Mouse (Mus musculus) heart, postnatal 14 days (tissue): ENCODE measurements at regions not wholly inside any gene's neighbourhood (a gene's known extent, or its start where the extent isn't known, plus 50 kb on each side); places are given as distances from the start of the nearest gene placed in this dataset.

Source experiments
- DNase-seq, 2 experiments: peaks; one replicate each; pipeline ENCODE4 v3.0.0; 2021 to 2022
- intact Hi-C: fragments of 180-260 bp; cut with DNase I; formaldehyde crosslinking; loops from one replicate; pipeline ENCODE4 v1.15.1; 2025

DNA sequence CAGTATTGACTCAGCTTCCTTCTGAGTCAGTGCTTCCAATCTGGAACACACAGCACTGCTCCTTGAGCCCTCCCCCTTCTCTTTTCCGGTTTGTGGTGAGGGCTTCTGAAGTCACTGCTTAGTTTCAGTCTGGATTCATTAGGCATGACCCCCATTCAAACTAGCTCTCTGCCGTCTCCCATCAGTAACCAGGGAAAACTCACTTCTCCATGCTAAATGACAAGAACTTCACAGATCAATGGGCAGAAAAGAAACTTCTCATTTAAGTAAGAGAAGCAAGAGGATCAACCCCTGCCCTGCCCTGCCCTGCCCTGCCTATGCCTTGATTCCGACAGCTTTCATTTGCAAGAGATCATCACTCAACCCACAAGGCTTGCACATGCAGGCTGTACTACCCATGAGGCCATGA, 82.9 kb upstream of the Nck2 start:
- DNase-seq, result no peak
- intact Hi-C loops, result no loop called here

DNA sequence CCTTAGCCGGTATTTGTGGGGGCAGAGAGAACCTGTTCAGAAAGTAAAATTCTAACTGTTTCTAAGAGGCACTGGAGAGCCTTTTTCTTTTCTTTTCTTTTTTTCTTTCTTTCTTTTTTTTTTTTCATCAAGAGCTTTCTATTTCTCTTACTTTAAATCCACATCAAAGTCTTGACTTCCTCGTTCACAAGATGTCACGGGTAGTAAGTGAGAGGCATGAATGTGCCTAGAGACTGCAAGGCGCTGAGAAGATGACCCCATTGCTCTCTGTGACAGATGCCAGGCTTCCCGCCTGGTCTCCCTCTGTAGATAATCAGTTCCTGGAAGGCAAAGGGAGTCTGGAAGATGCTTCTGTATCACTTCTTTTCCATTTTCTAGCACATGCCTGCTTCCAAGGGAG, 82.2 kb upstream of the Nck2 start:
- DNase-seq, result no peak
- intact Hi-C loops, result no loop called here

DNA sequence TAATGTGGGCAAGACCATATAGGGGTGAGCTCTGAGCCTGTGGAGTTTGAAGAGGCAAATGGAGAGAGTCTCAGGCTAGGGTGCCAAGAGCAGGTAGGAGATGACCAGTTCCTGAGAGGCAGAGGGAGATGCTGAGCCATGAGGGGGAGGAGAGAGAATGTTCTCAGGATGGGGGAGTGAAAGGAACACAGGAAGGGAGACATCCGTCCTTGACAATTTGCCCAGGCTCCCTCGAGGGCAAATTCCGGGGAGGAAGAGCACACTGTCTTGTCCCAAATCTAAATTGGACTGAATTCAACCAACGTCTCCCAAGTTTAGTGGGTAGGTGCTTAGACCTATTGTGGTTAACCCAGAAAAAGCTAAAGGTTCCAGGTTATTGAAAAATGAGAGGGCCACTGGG, 81.2 kb upstream of the Nck2 start:
- intact Hi-C loops, result no loop called here
- peak in 1 of 2 experiments; percentile 22 for DNase-seq

DNA sequence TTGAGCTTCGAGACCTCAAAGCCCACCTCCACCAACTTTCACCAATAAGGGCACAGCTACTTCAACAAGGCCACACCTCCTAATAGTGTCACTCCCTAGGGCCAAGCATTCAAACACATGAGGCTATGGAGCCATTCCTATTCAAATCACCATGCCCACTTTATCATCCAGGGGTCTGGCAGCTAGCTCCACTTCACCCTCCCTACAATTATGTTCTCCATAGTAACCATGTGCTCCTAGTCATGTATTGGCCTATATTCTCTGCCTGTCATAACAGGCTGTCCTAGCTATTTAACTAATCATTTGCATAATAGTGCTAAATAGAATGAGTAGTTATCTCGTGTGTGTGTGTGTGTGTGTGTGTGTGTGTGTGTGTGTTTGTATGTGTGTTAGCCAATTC, 77.9 kb upstream of the Nck2 start:
- intact Hi-C loops, result no loop called here
- no peak for DNase-seq

DNA sequence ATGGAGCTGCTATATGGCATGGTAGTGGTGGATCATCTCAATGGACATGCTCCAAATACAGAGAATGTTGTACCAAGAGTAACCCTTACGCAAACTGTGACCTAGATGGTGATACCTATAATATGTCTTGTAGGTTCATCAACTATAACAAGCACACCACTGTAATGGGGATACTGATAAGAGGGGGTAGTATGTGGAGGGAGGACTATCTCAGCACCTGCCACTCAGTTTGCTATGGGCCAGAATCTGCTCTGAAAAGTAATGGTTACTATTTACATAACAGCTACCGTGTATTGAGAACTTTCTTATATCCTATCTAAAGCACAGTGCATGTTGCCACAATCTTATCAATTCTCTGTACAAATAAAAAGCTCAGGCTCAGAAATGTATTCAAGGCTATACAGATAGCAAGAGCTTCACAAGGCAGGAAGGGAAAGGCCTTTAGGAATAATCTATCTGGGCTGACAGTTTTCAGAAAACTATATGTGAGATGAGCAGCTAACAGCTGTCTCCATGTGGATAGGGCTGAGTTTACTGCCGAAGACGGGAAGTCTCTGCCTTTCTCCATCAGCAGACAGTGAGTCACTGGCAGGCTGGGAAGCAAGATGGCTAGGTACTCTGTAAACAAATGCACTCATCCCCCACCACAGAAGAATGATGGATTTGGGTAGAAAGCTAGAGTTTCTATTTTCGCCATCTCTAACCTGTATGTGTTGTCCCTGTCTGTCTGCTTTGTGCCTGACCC, 77.1 kb upstream of the Nck2 start:
- no peak for DNase-seq
- intact Hi-C loops, result no loop called here

DNA sequence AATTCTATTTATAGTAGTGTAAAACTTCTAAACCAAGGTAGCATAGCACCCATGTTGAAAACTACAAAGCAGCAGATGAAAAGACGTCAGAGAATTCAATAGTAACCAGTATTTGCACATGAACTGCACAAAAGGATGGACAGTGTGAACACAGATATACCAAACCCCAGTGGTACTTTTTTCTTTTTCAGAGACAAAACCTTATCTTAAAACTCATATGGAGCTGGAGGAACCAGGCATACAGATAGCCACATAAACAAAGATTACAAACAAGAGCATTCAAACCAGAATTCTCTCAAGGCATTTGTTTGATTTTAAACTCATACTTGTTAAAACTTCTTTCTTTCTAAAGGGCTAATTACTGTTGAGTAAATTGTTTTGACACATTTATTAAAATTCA, 72.5 kb upstream of the Nck2 start:
- intact Hi-C loops, result no loop called here

DNA sequence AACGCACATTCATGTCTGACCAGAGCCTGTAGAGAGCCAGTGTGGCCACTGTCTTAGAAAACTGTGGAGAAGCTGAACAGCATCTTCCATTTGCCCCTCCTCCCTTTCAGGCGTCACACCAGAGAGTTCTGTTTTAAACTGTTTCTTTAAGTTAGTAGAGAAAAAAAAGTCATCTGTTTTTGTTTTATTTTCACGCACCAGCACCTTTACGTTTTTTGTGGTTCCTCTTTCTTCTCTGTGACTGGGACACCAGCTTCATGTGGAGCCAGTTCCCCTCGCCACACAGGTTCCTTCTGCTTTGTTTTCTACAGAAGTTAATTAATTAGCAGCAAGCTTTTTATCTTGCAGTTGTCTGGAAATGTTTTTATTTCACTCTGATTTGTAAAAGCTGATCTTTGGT, 69.4 kb upstream of the Nck2 start:
- no peak for DNase-seq
- intact Hi-C loops, result no loop called here

More for the DNA sequence above, 72.5 kb upstream of the Nck2 start:
- no peak for DNase-seq

DNA sequence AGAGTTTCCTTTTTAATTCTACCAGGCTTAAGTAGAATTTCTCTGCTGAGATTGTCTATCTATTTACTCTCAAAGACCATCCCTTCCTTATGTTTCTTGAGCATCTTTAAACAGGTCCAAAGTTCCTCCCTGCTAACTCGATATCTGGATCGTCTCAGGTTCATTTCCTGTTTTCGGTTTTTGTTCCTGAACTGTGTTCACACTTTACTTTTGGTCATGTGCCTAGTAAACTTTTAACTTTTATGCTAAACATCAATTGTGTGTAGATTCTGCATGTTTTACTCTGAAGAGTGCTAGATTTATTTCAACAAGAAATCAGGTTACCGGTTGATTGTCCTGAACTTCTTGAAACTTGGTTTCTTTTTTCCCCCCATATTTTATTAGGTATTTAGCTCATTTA, 68.5 kb upstream of the Nck2 start:
- DNase-seq, result no peak
- intact Hi-C loops, result no loop called here

DNA sequence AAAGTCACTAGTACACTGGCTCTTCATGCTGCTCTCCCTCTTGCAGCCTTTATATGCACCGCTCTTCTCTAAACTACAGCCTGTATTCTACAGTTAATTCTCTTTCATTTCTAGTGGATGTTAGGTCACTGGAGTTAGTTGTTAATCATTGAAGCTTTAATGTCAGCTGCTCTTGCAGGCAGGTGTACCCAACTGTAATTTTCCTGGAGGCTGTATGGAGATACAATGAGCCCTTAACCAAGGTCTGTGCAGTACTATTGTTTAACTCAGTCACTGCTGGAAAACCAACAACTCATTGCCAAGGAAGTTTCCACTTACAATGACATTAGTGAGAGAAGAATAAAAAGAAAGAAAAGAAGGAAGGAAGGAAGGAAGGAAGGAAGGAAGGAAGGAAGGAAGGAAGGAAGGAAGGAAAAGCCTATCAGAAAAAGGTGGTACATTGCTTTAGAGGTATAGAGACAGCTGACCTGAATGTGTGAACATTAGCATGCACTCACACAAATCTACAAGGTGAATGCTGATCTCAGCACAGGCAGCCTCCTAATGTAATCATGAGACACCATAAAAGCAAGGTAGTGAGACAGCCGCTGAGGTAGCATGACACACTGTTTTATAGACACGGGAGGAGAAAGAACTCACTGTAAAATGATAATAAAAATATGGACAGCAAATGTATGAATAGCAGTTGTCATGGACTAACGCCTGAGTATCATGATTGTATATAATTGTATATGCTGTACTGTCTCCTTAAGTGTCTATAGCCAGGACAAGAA, 66.7 kb upstream of the Nck2 start:
- intact Hi-C loops, result no loop called here
- DNase-seq, result no peak

DNA sequence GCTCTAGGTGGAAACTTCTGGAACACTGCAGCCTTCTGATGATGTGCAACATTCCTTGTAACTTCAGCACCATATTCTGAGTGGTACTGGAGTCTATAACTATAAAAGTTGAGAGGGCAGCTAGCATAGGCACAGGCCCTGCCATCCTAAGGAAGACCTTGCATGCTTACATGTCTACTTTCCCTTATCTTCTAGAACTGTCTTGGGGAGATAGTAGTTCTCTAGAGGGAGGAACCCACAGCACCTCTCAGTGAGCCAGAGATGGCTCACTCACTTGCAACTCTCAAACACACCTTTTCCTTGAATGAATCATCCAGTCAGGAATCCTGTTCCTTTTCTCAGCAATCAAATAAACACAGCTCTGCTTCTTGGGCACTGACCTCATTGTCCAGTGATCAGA, 59.4 kb upstream of the Nck2 start:
- intact Hi-C loops, result no loop called here
- no peak for DNase-seq

DNA sequence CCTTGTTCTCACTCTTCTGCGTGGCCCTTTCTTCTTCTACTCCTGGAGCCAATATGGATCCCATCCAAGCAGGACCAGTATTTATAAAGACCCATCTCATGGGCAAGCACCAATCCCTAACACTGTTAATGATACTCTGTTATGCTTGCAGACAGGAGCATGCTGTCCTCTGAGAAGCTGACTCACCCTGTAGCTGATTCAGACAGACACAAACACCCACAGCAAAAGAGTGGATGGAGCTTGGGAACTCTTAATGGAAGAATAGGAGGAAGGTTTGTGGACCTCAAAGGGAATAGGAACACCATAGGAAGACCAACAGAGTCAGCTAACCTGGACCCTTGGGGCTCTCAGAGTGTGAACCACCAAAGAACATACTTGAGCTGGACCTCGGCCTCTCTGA, 50.3 kb upstream of the Nck2 start:
- no peak for DNase-seq
- intact Hi-C loops, result no loop called here
